Mouse (Mus musculus) G1E (cell line): ENCODE measurements around the gene Btnl9.

Source experiments
- CTCF ChIP-seq: IDR thresholded peaks from 2 replicates; pipeline ENCODE4 v1.5.1; 2012; ENCODE audit warnings: low read depth, low read length, inconsistent platforms, mixed read lengths
- GATA1 ChIP-seq: IDR thresholded peaks from 2 replicates; pipeline ENCODE4 v1.6.1; 2012; ENCODE audit warnings: borderline replicate concordance, low read length, inconsistent platforms, mixed read lengths
- POLR2AphosphoS5 ChIP-seq: IDR thresholded peaks from 2 replicates; pipeline ENCODE4 v1.6.1; 2012; ENCODE audit warnings: low read depth, low read length, inconsistent platforms; ENCODE audit not compliant: insufficient replicate concordance
- TAL1 ChIP-seq: conservative IDR thresholded peaks from 2 replicates; pipeline ENCODE4 v1.6.1; 2012; ENCODE audit warnings: low read depth, low read length, inconsistent platforms, mixed read lengths

DNA sequence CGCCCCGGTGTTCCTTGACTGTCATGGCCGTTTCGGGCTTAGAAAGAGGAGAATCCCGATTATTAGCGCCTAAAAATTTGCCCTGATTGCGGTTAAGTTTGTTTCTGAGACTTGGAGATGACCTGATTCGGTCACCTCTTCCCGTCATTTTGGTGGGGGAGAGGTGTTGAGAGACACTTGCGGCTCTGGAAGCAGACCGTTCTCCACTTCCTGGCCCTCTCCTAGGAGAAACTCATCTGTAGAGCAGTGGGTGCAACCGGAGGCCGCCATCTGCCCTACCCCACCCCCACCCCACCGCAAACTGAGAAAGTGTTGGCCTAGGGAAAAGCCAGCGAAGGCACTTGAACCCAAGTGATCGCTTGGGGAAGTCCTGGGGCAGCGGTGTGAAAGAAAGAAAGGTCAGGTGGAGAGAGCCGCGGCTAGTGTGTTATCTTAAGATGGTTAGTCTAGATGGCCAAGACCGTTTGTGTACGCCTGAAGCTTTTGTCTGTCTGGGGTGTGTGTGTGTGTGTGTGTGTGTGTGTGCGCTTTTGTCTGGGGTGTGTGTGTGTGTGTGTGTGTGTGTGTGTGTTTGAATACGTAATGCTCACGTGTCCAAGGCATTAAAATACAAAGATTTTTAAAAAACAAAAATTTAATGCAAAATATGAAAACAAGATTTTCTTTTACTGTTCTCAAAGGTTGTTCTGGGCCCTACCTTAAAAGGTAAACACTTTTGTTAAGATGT is 17.0 kb upstream of the Btnl9 start:
- TF ChIP-seq CTCF = no peak
- no peak for TF ChIP-seq TAL1
- TF ChIP-seq POLR2AphosphoS5 = no peak
- TF ChIP-seq GATA1 = no peak
